Mouse (Mus musculus) spleen, postnatal 14 days (tissue): ENCODE measurements around the gene Atp1a4.
"Not testable (repeated sequence)": the region's sequence is repeated elsewhere in the genome, so short reads cannot be mapped to it uniquely, and the experiment has no call there.

Source experiments
- DNase-seq, 2 experiments: peaks; one replicate each; pipeline ENCODE4 v3.0.0; 2021 to 2022; ENCODE audit warnings: low spot score in 2 of 2

The Atp1a4 gene

GRCm38 (mm10) chr1:172281522-172282254 lies 23.5 kb upstream of the Atp1a4 start:
- no peak for DNase-seq

- DNase-seq, result no peak
These were observed 21.7 kb upstream of the Atp1a4 start for GRCm38 (mm10) chr1:172279768-172280509.

GRCm38 (mm10) chr1:172278328-172278727 lies 20.1 kb upstream of the Atp1a4 start:
- no peak for DNase-seq

GRCm38 (mm10) chr1:172277172-172277571 lies 19.0 kb upstream of the Atp1a4 start:
- peak in 1 of 2 experiments; percentile 33 for DNase-seq

- no peak for DNase-seq
These were observed 16.3 kb upstream of the Atp1a4 start for GRCm38 (mm10) chr1:172274547-172274946.

- no peak for DNase-seq
These were observed 15.9 kb upstream of the Atp1a4 start for GRCm38 (mm10) chr1:172274116-172274515.

GRCm38 (mm10) chr1:172273386-172273785 lies 15.2 kb upstream of the Atp1a4 start:
- DNase-seq, result no peak

- DNase-seq, result no peak
These were observed 13.6 kb upstream of the Atp1a4 start for GRCm38 (mm10) chr1:172271765-172272164.

GRCm38 (mm10) chr1:172271208-172271607 lies 13.0 kb upstream of the Atp1a4 start:
- no peak for DNase-seq

GRCm38 (mm10) chr1:172261477-172262078 lies 3.4 kb upstream of the Atp1a4 start, which contains the start of gene Igsf8:
Igsf8 (plus strand) TSS chr1:172261641.
- no peak for DNase-seq

- no peak for DNase-seq
These were observed 10.5 kb downstream of the Atp1a4 start for GRCm38 (mm10) chr1:172247679-172248078.

GRCm38 (mm10) chr1:172247216-172247615 lies 11.0 kb downstream of the Atp1a4 start:
- DNase-seq, result no peak

- not testable (repeated sequence) for DNase-seq
These were observed 13.6 kb downstream of the Atp1a4 start for GRCm38 (mm10) chr1:172244645-172245044.

GRCm38 (mm10) chr1:172243547-172244205 lies 14.5 kb downstream of the Atp1a4 start:
- no peak for DNase-seq

- DNase-seq, result no peak
These were observed 15.8 kb downstream of the Atp1a4 start for GRCm38 (mm10) chr1:172242401-172242800.

- no peak for DNase-seq
These were observed 17.1 kb downstream of the Atp1a4 start for GRCm38 (mm10) chr1:172240945-172241708.

GRCm38 (mm10) chr1:172229215-172229614 lies 29.0 kb downstream of the Atp1a4 start:
- no peak for DNase-seq

GRCm38 (mm10) chr1:172228209-172228608 lies 30.0 kb downstream of the Atp1a4 start:
- DNase-seq, result no peak

- DNase-seq, result no peak
These were observed 36.7 kb downstream of the Atp1a4 start for GRCm38 (mm10) chr1:172221297-172222063.

- DNase-seq, result no peak
These were observed 37.8 kb downstream of the Atp1a4 start for GRCm38 (mm10) chr1:172220414-172220813.
